Mouse (Mus musculus) hindbrain, embryonic 12.5 days (tissue): ENCODE measurements around the gene Nyx. TPM values are rescaled to one million over a fixed set of nuclear protein-coding genes. Genes with fewer than 3 reads are reported as not detected.

Experiments
- ATAC-seq: fragments of 200-750 bp; cut with Nextera tagmentation; 2 replicates; pipeline ENCODE4 v1.8.0; 2017; ENCODE audit warnings: moderate TSS enrichment; ENCODE audit not compliant: low FRiP score
- H3K27ac ChIP-seq: fragments of 300-500 bp; sonication (generic); 2 replicates; pipeline ENCODE4 v1.5.1; 2016; ENCODE audit warnings: mild to moderate bottlenecking
- H3K27me3 ChIP-seq: fragments of 300-500 bp; sonication (generic); 2 replicates; pipeline ENCODE4 v1.6.1; 2016; ENCODE audit warnings: mild to moderate bottlenecking
- H3K36me3 ChIP-seq: fragments of 300-500 bp; sonication (generic); 2 replicates; pipeline ENCODE4 v1.6.1; 2016; ENCODE audit warnings: mild to moderate bottlenecking
- H3K4me1 ChIP-seq: fragments of 300-500 bp; sonication (generic); 2 replicates; pipeline ENCODE4 v1.6.1; 2016
- H3K4me2 ChIP-seq: fragments of 300-500 bp; sonication (generic); replicated peaks from 2 replicates; pipeline ENCODE4 v1.6.1; 2016; ENCODE audit warnings: mild to moderate bottlenecking
- H3K4me3 ChIP-seq: fragments of 300-500 bp; sonication (generic); 2 replicates; pipeline ENCODE4 v1.5.1; 2016; ENCODE audit warnings: mild to moderate bottlenecking
- H3K9ac ChIP-seq: fragments of 300-500 bp; sonication (generic); 2 replicates; pipeline ENCODE4 v1.6.1; 2016; ENCODE audit warnings: mild to moderate bottlenecking, moderate library complexity
- H3K9me3 ChIP-seq: fragments of 300-500 bp; sonication (generic); replicated peaks from 2 replicates; pipeline ENCODE4 v1.6.1; 2016; ENCODE audit warnings: mild to moderate bottlenecking
- WGBS: fragments of 180-500 bp; shearing (Covaris S2); methylation state at CpG from one replicate; pipeline ENCODE4 v1.1.7; 2016; 5-methylcytosine and 5-hydroxymethylcytosine counted together
- polyA plus RNA-seq: library from polyadenylated mRNA; unstranded; fragments of >200 nt; fragmentation: Nextera tagmentation; extraction: Ambion mirVana; gene quantifications from 2 replicates; pipeline ENCODE4 v1.2.1, GENCODE M21; 2016

The Nyx gene
- polyA plus RNA-seq, 1 experiment from 2014 or later = 0.13 TPM

- Histone ChIP-seq H3K27ac (no peak overlapping the region), H3K4me3 (no peak overlapping the region), H3K9me3 (no peaks in the 10 kb centered on the region), H3K27me3 (peaks cover 7% of the 10 kb centered on the region; the same call in 1 of the 2 replicates), H3K4me1 (no peaks in the 10 kb centered on the region), H3K9ac (no peak overlapping the region), H3K36me3 (no peaks in the 10 kb centered on the region), H3K4me2 (no peak overlapping the region)
- ATAC-seq = no peak
- 69% methylated on average over 4 of the region's 4 CpGs for WGBS
These were observed 6.9 kb downstream of the Nyx start for GRCm38 (mm10) chrX:13472751-13473225.

GRCm38 (mm10) chrX:13475382-13475781 lies 9.5 kb downstream of the Nyx start:
- no peak overlapping the region for H3K4me3 ChIP-seq
- ATAC-seq = no peak
- H3K9me3 ChIP-seq = no peaks in the 10 kb centered on the region
- H3K27me3 ChIP-seq = 0 out of 2 replicates have a peak, but pooled peaks cover 10% of the 10 kb centered on the region
- H3K4me2 ChIP-seq = no peak overlapping the region
- WGBS = 79% methylated on average over 1 of the region's 1 CpGs
- no peak overlapping the region for H3K9ac ChIP-seq
- no peaks in the 10 kb centered on the region for H3K36me3 ChIP-seq
- no peak overlapping the region for H3K27ac ChIP-seq
- no peaks in the 10 kb centered on the region for H3K4me1 ChIP-seq

GRCm38 (mm10) chrX:13477596-13477995 lies 11.7 kb downstream of the Nyx start:
- Histone ChIP-seq H3K4me1 (no peaks in the 10 kb centered on the region), H3K9me3 (no peaks in the 10 kb centered on the region), H3K9ac (no peak overlapping the region), H3K27me3 (0 out of 2 replicates have a peak, but pooled peaks cover 10% of the 10 kb centered on the region), H3K4me3 (no peak overlapping the region), H3K36me3 (no peaks in the 10 kb centered on the region), H3K4me2 (no peak overlapping the region), H3K27ac (no peak overlapping the region)
- ATAC-seq = no peak
- WGBS = 69% methylated on average over 2 of the region's 2 CpGs

- 69% methylated on average over 5 of the region's 5 CpGs for WGBS
- Histone ChIP-seq H3K4me1 (no peaks in the 10 kb centered on the region), H3K4me2 (no peak overlapping the region), H3K36me3 (no peaks in the 10 kb centered on the region), H3K27ac (no peak overlapping the region), H3K9ac (no peak overlapping the region), H3K27me3 (0 out of 2 replicates have a peak, but pooled peaks cover 13% of the 10 kb centered on the region), H3K4me3 (no peak overlapping the region), H3K9me3 (no peaks in the 10 kb centered on the region)
- no peak for ATAC-seq
These were observed 12.4 kb downstream of the Nyx start for GRCm38 (mm10) chrX:13478298-13478697.

DNA sequence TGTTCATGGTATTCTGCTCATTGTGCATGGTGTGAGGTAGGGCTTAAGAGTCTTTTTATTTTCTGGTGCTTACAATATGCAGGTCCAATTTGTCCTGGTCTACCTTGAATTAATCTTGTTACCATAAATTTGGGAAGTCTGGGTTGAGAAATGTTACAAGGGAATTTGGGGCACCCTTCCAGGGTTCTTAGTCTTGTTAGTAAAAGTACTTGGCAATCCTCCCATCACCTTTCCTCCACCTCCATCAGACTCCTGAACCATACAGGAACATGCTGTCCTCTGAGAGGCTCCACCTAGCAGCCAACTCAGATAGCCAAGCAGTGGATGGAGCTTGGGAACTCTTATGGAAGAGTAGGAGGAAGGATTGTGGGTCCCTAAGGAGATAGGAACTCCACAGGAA lies 13.7 kb downstream of the Nyx start:
- Histone ChIP-seq H3K9ac (no peak overlapping the region), H3K36me3 (no peaks in the 10 kb centered on the region), H3K4me2 (no peak overlapping the region), H3K4me1 (no peaks in the 10 kb centered on the region), H3K27ac (no peak overlapping the region), H3K27me3 (0 out of 2 replicates have a peak, but pooled peaks cover 13% of the 10 kb centered on the region), H3K4me3 (no peak overlapping the region), H3K9me3 (no peaks in the 10 kb centered on the region)
- no peak for ATAC-seq

GRCm38 (mm10) chrX:13482576-13482975 lies 16.7 kb downstream of the Nyx start:
- Histone ChIP-seq H3K4me2 (no peak overlapping the region), H3K4me1 (no peaks in the 10 kb centered on the region), H3K9ac (no peak overlapping the region), H3K36me3 (no peaks in the 10 kb centered on the region), H3K9me3 (peaks cover 10% of the 10 kb centered on the region; the same call in 1 of the 2 replicates), H3K27me3 (peaks cover 29% of the 10 kb centered on the region), H3K27ac (no peak overlapping the region), H3K4me3 (no peak overlapping the region)
- ATAC-seq = no peak
- WGBS = 81% methylated on average over 1 of the region's 1 CpGs

- no peak overlapping the region for H3K4me2 ChIP-seq
- H3K36me3 ChIP-seq = no peaks in the 10 kb centered on the region
- H3K27ac ChIP-seq = no peak overlapping the region
- no peak overlapping the region for H3K9ac ChIP-seq
- H3K9me3 ChIP-seq = peaks cover 10% of the 10 kb centered on the region; the same call in 1 of the 2 replicates
- ATAC-seq = no peak
- H3K4me1 ChIP-seq = no peaks in the 10 kb centered on the region
- H3K4me3 ChIP-seq = no peak overlapping the region
- peaks cover 22% of the 10 kb centered on the region for H3K27me3 ChIP-seq
These were observed 18.5 kb downstream of the Nyx start for GRCm38 (mm10) chrX:13484447-13484846.

GRCm38 (mm10) chrX:13489001-13489400 lies 23.1 kb downstream of the Nyx start:
- H3K9me3 ChIP-seq = peaks cover 10% of the 10 kb centered on the region; the same call in 1 of the 2 replicates
- no peaks in the 10 kb centered on the region for H3K4me1 ChIP-seq
- ATAC-seq = no peak
- no peak overlapping the region for H3K4me3 ChIP-seq
- H3K27ac ChIP-seq = no peak overlapping the region
- H3K9ac ChIP-seq = no peak overlapping the region
- 78% methylated on average over 3 of the region's 3 CpGs for WGBS
- H3K36me3 ChIP-seq = no peaks in the 10 kb centered on the region
- peaks cover 22% of the 10 kb centered on the region for H3K27me3 ChIP-seq
- H3K4me2 ChIP-seq = no peak overlapping the region

- no peak for ATAC-seq
- no peak overlapping the region for H3K9ac ChIP-seq
- no peaks in the 10 kb centered on the region for H3K4me1 ChIP-seq
- peaks cover 22% of the 10 kb centered on the region for H3K27me3 ChIP-seq
- H3K4me2 ChIP-seq = no peak overlapping the region
- no peaks in the 10 kb centered on the region for H3K36me3 ChIP-seq
- WGBS = 94% methylated on average over 1 of the region's 1 CpGs
- H3K4me3 ChIP-seq = no peak overlapping the region
- no peak overlapping the region for H3K27ac ChIP-seq
- H3K9me3 ChIP-seq = peaks cover 10% of the 10 kb centered on the region; the same call in 1 of the 2 replicates
These were observed 23.9 kb downstream of the Nyx start for GRCm38 (mm10) chrX:13489761-13490160.

DNA sequence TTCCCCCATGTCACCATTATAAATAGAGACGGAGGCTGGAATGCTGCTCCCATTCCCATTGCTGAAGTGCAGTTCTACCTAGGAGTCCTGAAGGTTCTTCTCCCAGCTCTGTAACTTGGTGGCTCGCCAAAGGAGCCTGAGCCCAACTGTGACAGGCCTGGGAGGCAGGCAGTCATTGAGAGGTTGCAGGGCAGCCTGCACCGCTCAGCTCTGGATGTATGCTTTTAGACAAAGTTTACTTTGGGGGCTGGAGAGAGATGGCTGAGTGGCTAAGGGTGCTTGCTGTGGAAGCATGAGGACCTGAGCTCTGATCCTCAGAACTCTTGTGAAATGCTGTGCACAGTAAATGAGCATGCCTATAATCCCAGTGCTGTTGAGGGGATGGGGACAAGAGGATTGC lies 25.0 kb downstream of the Nyx start:
- Histone ChIP-seq H3K9me3 (peaks cover 8% of the 10 kb centered on the region; the same call in 1 of the 2 replicates), H3K27ac (no peak overlapping the region), H3K9ac (no peak overlapping the region), H3K4me1 (no peaks in the 10 kb centered on the region), H3K36me3 (no peaks in the 10 kb centered on the region), H3K27me3 (peaks cover 17% of the 10 kb centered on the region), H3K4me3 (no peak overlapping the region), H3K4me2 (no peak overlapping the region)
- ATAC-seq = no peak
- 76% methylated on average over 3 of the region's 3 CpGs for whole genome bisulfite sequencing

DNA sequence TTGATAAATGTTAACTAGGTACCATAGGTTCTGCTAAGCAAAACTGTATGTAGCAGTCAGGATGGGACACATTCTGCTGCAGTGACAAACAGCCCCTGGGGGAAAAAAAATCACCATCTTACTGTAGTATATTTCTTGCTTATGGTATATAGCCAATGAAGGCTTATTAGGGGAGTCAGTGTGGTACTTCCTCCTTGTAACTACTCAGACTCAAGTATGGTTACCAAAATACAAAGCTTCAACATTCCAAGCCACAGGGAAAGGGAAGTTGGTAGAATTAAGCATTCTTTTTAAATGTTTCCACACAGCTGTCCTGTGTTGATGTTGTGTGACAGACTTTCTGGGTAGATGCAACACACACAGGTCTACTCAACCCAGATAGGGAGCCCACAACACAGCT lies 27.0 kb downstream of the Nyx start:
- ATAC-seq = no peak

DNA sequence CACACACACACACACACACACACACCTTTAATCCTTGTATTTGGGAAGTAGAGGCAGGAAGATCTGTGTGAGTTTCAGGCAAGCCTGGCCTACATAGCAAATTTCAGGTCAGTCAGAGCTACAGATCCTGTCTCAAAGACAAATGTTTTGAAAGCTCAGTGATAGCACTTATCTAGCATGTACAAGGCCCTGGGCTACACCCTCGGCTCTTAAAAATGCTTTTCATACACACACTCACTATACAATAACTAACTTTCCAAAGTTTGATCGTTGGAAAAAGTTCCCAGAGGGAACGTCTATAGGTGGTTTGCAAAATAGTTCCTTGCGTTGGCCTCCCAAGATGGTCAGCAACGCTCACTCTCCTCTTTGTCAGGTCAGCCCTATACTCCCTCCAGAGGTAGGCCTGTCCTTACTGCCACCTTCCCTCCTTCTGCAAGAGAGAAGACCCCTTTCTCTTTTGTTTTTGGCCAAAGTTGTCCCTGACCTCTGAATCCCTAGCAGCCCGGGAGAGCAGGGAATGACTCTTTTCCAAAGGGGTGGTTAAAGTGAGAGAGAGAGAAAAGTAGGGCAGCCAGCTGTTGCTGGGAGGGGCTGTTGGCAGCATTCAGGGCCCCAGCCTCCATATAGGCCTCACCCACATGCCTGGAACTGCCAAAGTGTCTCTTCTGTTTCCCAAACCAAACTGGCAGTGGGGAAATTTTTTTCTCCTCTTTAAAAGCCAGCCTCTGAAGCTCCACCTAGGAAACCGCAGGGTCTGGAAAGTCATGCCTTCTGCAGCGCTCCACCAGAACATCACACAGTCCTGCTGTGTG lies 29.2 kb downstream of the Nyx start:
- no peak overlapping the region for H3K4me3 ChIP-seq
- no peak overlapping the region for H3K9ac ChIP-seq
- H3K27me3 ChIP-seq = peaks cover 5% of the 10 kb centered on the region; the same call in 1 of the 2 replicates
- no peaks in the 10 kb centered on the region for H3K36me3 ChIP-seq
- H3K4me1 ChIP-seq = no peaks in the 10 kb centered on the region
- no peaks in the 10 kb centered on the region for H3K9me3 ChIP-seq
- no peak overlapping the region for H3K27ac ChIP-seq
- 86% methylated on average over 8 of the region's 8 CpGs for WGBS
- H3K4me2 ChIP-seq = no peak overlapping the region
- no peak for ATAC-seq

More for the DNA sequence above, 27.0 kb downstream of the Nyx start:
- H3K27ac ChIP-seq = no peak overlapping the region
- no peak overlapping the region for H3K4me3 ChIP-seq
- H3K27me3 ChIP-seq = peaks cover 5% of the 10 kb centered on the region; the same call in 1 of the 2 replicates
- H3K36me3 ChIP-seq = no peaks in the 10 kb centered on the region
- H3K9me3 ChIP-seq = no peaks in the 10 kb centered on the region
- no peak overlapping the region for H3K9ac ChIP-seq
- no peak overlapping the region for H3K4me2 ChIP-seq
- no peaks in the 10 kb centered on the region for H3K4me1 ChIP-seq

GRCm38 (mm10) chrX:13500284-13500683 lies 34.4 kb downstream of the Nyx start:
- Histone ChIP-seq H3K36me3 (no peaks in the 10 kb centered on the region), H3K4me3 (no peak overlapping the region), H3K9me3 (no peaks in the 10 kb centered on the region), H3K27me3 (no peaks in the 10 kb centered on the region), H3K4me2 (no peak overlapping the region), H3K9ac (no peak overlapping the region), H3K27ac (no peak overlapping the region), H3K4me1 (no peaks in the 10 kb centered on the region)
- no peak for ATAC-seq
- 87% methylated on average over 4 of the region's 4 CpGs for WGBS
